Mouse (Mus musculus) natural killer cell, adult 2 months (primary cell): ENCODE data around the gene Psen1.
A peak's percentile ranks its signal among the peaks of the same experiment; 100 is the strongest.

Experiments used
- DNase-seq, 2 experiments: peaks; one replicate each; pipeline ENCODE4 v3.0.0; 2022; ENCODE audit warnings: low spot score in 2 of 2

The Psen1 gene

GRCm38 (mm10) chr12:83687934-83688315, at the start of gene Psen1:
TSS of gene Psen1 (plus strand) at chr12:83688152.
- DNase-seq, result peak; percentile 87 to 92

GRCm38 (mm10) chr12:83641233-83641632, 46.7 kb upstream of the Psen1 start:
- DNase-seq, result no peak

GRCm38 (mm10) chr12:83643116-83643515, 44.8 kb upstream of the Psen1 start:
- DNase-seq, result no peak

DNA sequence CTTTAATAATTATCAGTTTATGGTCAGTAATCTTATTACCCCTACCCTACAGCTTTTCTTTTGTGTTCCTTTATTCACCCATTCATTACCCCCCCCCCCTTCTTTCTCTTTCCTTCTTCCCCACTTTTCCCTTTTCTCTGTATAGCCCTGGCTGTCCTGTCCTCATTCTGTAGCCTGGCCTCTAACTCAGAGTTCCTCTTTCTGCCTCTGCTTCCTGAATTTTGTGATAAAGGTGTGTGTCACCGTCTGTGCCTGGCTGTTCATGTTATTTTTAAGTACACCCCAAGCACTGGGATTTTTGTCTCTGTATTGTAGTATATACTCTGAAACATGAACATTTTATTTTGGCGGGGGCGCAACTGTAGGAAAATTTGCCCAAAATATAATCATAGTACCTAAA, 37.6 kb upstream of the Psen1 start:
- no peak for DNase-seq

GRCm38 (mm10) chr12:83651414-83651813, 36.5 kb upstream of the Psen1 start:
- no peak for DNase-seq

GRCm38 (mm10) chr12:83685466-83685865, 2.5 kb upstream of the Psen1 start:
- DNase-seq, result no peak

DNA sequence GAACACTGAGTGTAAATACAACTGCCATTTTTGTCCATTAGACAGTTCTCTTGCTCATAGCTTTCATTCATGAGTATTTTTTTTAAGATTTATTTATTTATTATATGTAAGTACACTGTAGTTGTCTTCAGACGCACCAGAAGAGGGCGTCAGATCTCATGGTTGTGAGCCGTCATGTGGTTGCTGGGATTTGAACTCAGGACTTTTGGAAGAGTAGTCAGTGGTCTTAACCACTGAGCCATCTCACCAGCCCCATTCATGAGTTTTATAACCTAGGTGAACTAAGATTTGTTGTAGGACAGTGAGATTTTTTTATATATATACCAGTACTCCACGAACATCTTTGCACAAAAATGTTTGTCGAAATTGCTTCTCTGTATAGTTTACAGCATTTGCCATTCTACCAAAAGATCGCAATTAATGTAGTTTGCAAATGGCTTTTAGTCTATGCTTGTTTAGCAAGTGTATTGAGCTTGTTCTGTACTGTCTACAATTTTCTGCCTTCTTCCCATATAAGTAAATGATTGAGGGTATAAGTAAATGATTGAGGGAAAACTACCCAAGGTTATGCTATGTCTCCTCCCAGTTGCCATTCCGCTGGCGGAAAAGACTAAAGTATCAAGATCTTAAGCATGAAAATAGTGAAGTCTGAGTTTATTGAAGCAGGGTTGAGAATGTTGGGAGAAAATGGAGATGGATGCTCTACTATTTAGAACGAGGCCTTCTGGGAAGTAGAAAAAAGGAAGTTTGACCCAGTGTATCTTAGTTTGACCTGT, 1.2 kb upstream of the Psen1 start:
- no peak for DNase-seq

- DNase-seq, result no peak
Observed at GRCm38 (mm10) chr12:83688316-83689086, 549 bp downstream of the Psen1 start.

GRCm38 (mm10) chr12:83689087-83689432, 1.1 kb downstream of the Psen1 start:
- no peak for DNase-seq

GRCm38 (mm10) chr12:83694011-83694410, 6.1 kb downstream of the Psen1 start:
- no peak for DNase-seq

- DNase-seq, result no peak
Observed at GRCm38 (mm10) chr12:83694669-83695068, 6.7 kb downstream of the Psen1 start.

DNA sequence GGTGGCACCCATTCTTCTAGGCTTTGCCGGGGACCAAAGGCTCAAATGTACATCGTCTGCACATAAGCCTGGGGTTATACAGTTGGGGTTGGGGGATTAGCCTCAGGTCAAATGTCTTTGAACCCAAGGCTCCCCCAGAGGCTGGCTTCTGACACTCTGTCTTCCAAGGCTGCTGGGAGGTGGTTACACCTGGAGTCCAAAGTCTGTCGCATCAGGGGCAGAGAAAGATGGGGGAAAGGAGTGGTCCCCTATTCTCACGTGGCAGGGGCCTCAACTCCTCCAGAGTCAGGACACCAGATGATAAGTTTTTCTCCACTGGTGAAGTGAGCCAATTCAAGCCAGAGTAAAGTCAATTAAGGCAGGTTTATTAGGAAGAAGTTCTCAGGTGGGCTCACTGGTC, 10.7 kb downstream of the Psen1 start:
- DNase-seq, result no peak

GRCm38 (mm10) chr12:83701608-83702007, 13.7 kb downstream of the Psen1 start:
- no peak for DNase-seq

DNA sequence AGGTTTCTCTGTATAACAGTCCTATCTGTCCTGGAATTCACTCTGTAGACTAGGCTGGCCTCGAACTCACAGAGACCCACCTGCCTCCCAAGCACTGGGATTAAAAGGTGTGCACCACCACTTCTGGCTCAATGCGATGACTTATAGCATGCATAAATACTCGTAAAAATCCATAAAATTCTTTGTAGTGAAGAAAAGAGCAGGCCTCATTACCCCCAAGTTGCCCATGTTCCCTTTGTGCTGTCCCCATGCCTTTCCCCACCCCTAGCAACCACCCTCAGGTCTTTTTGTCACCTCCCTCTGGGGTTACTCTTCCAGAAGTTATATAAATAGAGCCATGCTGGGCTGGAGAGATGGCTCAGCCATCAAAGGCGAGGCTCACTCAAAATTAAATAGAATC, 14.8 kb downstream of the Psen1 start:
- no peak for DNase-seq

- DNase-seq, result no peak
Observed at GRCm38 (mm10) chr12:83706951-83707350, 19.0 kb downstream of the Psen1 start.

DNA sequence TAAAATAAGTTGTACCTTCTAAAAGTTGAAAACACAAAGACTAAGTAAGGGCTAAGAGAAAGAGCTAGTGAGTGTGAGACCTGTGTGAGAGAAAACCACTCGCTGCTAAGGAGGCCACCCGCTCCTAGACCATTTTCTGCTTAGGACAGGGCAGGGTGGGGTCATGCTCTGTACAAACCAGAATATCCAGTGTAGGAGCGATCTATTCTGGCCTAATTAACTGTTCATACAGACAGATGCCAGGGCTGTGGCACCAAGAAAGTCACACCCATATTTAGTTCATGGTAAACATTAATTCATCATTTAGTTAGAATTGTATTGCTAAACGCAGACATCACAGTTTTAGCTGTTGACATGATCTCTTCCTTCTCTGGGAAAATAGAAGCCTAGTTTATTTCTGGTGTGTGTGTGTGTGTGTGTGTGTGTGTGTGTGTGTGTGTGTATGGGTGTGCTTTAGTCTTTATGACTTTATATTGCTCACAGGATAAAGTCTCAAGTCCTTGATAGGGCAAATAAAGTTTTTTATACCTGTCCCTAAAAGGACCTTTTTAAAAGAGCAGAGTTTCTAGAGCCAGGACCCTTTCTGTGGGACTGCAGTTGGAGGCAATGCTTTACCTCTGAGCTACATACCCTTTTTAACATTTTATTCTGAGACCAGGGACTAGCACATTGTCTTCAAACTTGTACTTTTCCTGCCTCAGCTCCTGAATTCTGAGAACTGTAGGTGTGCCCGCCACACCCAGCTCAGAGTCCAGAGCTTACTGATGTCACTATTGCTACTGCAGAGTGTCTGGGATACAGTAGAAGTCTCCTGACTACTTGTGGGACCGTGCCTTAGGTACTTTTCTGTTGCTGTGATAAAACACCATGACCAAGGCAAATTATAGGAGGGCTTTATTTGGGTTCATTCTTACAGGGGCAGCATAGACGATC, 20.5 kb downstream of the Psen1 start:
- DNase-seq, result no peak

GRCm38 (mm10) chr12:83709934-83710333, 22.0 kb downstream of the Psen1 start:
- no peak for DNase-seq

DNA sequence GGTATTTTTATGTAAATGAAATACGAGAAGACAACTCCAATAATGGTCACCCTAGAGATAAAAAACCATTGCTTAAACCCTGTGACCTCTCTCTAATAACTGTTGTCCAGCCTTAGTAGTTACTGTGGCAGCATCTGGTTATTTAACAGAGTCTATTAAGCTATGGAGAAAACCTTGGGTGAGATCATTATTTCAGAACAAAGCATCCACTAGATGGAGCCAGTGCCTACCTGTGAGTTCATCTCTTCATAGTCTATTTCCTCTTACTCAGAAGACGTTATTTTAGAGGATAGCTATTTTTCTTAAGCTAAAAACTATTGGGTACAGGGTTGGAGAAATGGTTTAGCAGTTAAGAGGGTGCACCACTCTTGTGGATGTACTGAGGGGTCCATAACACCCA, 25.8 kb downstream of the Psen1 start:
- DNase-seq, result peak in 1 of 2 experiments; percentile 13

DNA sequence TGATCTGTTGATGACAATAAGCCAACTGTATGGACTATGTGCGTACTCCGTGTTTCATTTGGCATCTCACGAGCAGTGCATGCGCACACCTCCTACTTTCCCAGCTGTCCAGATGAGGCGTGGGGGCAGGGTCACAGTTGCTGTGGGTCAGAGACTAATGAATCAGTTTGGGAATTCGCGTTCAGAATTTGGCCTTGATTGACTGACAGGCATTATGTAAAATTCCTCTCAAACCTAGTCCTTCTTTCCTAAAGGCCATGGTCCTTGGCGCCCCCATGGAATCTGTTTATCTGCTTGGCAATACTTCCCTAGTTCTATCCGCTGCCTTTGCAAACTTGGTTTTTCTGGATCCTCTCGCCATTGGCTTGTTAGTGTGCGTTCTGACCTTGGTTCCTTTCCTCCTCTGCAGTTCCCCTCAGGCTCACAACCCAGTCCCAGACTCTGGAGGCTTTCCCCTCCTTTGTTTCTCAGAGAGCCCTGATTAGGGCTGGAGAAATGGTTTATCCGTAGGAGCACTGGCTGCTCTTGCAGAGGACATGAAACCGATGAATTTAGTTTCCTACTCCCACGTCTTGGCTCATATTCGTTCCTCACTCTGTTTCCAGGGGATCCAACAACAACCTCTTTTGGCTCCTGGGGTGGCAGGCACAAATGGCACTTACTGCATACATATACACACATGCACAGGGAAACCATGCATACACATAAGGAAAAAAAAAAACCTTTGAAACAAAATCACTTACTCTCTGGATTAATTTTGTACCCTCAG, 28.6 kb downstream of the Psen1 start:
- DNase-seq, result no peak

DNA sequence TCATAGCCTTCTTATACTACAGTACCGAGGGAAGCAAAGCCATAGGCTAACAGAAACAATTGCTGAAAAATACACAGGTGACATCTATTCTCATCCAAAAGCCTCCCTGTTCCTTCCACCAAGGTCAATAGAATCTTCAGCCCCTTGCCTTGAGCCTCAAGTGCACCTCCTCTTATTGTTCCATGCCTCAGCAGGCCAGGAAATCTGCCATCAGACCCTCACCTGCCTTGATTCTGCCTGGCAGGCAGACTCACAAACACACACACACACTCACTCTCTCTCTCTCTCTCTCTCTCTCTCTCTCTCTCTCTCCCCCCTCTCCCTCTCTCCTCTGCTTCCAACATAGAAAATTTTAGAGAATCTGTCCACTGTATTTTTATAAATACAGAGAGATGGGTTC, 31.5 kb downstream of the Psen1 start:
- DNase-seq, result no peak

- DNase-seq, result no peak
Observed at GRCm38 (mm10) chr12:83721281-83721680, 33.3 kb downstream of the Psen1 start.
